Comparison of ENCODE assay signal across 9 mouse cellular contexts in the genomic region with DNA sequence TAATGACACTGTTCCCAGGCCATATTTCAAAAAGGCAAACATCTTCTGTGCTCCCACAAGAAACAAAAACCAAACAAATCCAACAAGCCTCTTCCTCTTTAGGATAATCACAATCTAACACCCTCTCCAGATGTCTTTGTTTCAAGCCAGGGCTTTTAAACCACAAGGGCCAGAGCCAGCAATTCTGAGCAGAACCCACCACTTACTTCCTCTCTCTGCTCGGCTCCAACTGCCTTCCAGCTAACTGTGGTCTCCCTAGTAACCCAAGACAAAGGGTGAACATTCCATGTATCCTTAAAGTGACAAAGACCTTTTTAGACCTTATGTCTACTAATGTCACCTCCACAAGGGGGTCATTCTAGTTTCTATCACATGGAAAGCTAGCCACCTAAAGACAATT. TPM values are rescaled to one million over a fixed set of nuclear protein-coding genes. Genes with fewer than 3 reads are reported as not detected.
DNase-seq lines count a peak whose midpoint lies in the region; ATAC-seq lines count a peak whose summit lies in the region.
"Had no signal": no experiment of that assay in that cellular context is flagged by ENCODE, and none has a peak within 500 bp of the region (broad histone marks: within the 10 kb centered on the region; RNA-seq: fewer than 3 reads in every experiment).

No protein-coding gene starts in this region.

- DNase-seq in liver, embryonic 13.5 days, result no peak
- no peak for DNase-seq in liver, embryonic 11.5 days (ENCODE audit: low spot score)
- no peak for DNase-seq in embryonic facial prominence, embryonic 10.5 days (ENCODE audit: low spot score)
- peak; percentile 47 to 52 for DNase-seq in heart, postnatal 14 days
- DNase-seq in frontal cortex, postnatal 25 days (ENCODE audit: low spot score in 2 of 2), result no peak
- DNase-seq in adrenal gland, postnatal 10 days, result no peak
- DNase-seq in frontal cortex, postnatal 10 days (ENCODE audit: low spot score in 2 of 2), result no peak

- no peak for ATAC-seq in liver, embryonic 13.5 days (ENCODE audit: low read depth)
- ATAC-seq in liver, embryonic 11.5 days (replicated peaks; ENCODE audit: low FRiP score), result no peak
- ATAC-seq in megakaryocyte-erythroid progenitor cell, adult 5-6 weeks (replicated peaks; ENCODE audit: low FRiP score, low TSS enrichment, poor library complexity, severe bottlenecking), result peak; percentile 73

- H3K4me1 ChIP-seq in liver, embryonic 13.5 days (replicated peaks), result peaks cover 51% of the 10 kb centered on the region
- H3K4me1 ChIP-seq in liver, embryonic 11.5 days (replicated peaks; ENCODE audit: control insufficient read depth, insufficient read depth, low read length), result peaks cover 5% of the 10 kb centered on the region
- peaks cover 11% of the 10 kb centered on the region; the same call in 1 of the 2 replicates for H3K4me1 ChIP-seq in embryonic facial prominence, embryonic 10.5 days

- WGBS in liver, embryonic 13.5 days (ENCODE audit: insufficient replicate concordance), result 11% methylated on average over 1 of the region's 1 CpGs
- WGBS in liver, embryonic 11.5 days, result 8% methylated on average over 1 of the region's 1 CpGs
- WGBS in embryonic facial prominence, embryonic 10.5 days, result 6% methylated on average over 1 of the region's 1 CpGs

- H3K4me2 ChIP-seq in liver, embryonic 13.5 days, result no peak overlapping the region
- no peak overlapping the region for H3K4me2 ChIP-seq in liver, embryonic 11.5 days

- no peak overlapping the region for H3K9ac ChIP-seq in liver, embryonic 13.5 days
- no peak overlapping the region for H3K9ac ChIP-seq in liver, embryonic 11.5 days (ENCODE audit: low read depth, low read length)

- H3K4me3 ChIP-seq in liver, embryonic 13.5 days (replicated peaks), result no peak overlapping the region
- no peak overlapping the region for H3K4me3 ChIP-seq in liver, embryonic 11.5 days (ENCODE audit: low read depth, low read length)
- 0 out of 2 replicates have a peak overlapping the region, but pooled peaks have one; percentile 30 for H3K4me3 ChIP-seq in embryonic facial prominence, embryonic 10.5 days

- intact Hi-C loops in heart, postnatal 14 days (cut with DNase I), result no loop called here

- H3K27ac ChIP-seq in liver, embryonic 13.5 days, result peak overlapping the region; percentile 21
- no peak overlapping the region for H3K27ac ChIP-seq in liver, embryonic 11.5 days (ENCODE audit: low read depth, low read length)
- peak overlapping the region; percentile 16 for H3K27ac ChIP-seq in embryonic facial prominence, embryonic 10.5 days (replicated peaks)

- H3K27me3 ChIP-seq in liver, embryonic 13.5 days, result no peaks in the 10 kb centered on the region
- H3K27me3 ChIP-seq in liver, embryonic 11.5 days (replicated peaks; ENCODE audit: control insufficient read depth, insufficient read depth, low read length), result no peaks in the 10 kb centered on the region
- H3K27me3 ChIP-seq in embryonic facial prominence, embryonic 10.5 days (replicated peaks; ENCODE audit: low read depth, poor library complexity, severe bottlenecking), result no peaks in the 10 kb centered on the region

- H3K9me3 ChIP-seq in liver, embryonic 13.5 days (replicated peaks), result no peaks in the 10 kb centered on the region
- H3K9me3 ChIP-seq in liver, embryonic 11.5 days (ENCODE audit: control insufficient read depth, low read length), result no peaks in the 10 kb centered on the region
- no peaks in the 10 kb centered on the region for H3K9me3 ChIP-seq in embryonic facial prominence, embryonic 10.5 days

- H3K36me3 ChIP-seq in liver, embryonic 13.5 days, result peaks cover 40% of the 10 kb centered on the region
- peaks cover 16% of the 10 kb centered on the region for H3K36me3 ChIP-seq in liver, embryonic 11.5 days (ENCODE audit: control insufficient read depth, insufficient read depth, low read length)
- H3K36me3 ChIP-seq in embryonic facial prominence, embryonic 10.5 days (replicated peaks), result peaks cover 39% of the 10 kb centered on the region

RNA-seq across cellular contexts. Expression of a gene that starts 17.2 kb away (rescaled TPM):
- polyA plus RNA-seq in liver, embryonic 13.5 days (2015; fragmentation: Nextera tagmentation; extraction: Ambion mirVana), result 10.1 and 12.7 TPM in 2 replicates
- polyA plus RNA-seq in liver, embryonic 11.5 days (2014; fragmentation: Nextera tagmentation; extraction: Ambion mirVana), result 28.7 and 29.8 TPM in 2 replicates
- 33.1 and 34.3 TPM in 2 replicates for polyA plus RNA-seq in embryonic facial prominence, embryonic 10.5 days (2016; fragmentation: Nextera tagmentation; extraction: Ambion mirVana)
- 10 to 100 TPM; 39.0 to 39.7 TPM for total RNA-seq in heart, postnatal 14 days (2021)
- 52.3 and 60.6 TPM in 2 replicates for total RNA-seq in megakaryocyte-erythroid progenitor cell, adult 5-6 weeks (2014; fragmentation: Nextera tagmentation)
- total RNA-seq in megakaryocyte-erythroid progenitor cell, adult 5-6 weeks (2017), result 43.0 and 54.0 TPM in 2 replicates
- total RNA-seq in adrenal gland, postnatal 10 days (2021), result 10 to 100 TPM; 41.1 to 55.9 TPM

RNA-seq across cellular contexts. Expression of a gene that starts 17.3 kb away (rescaled TPM):
- 116 and 126 TPM in 2 replicates for polyA plus RNA-seq in liver, embryonic 13.5 days (2015; fragmentation: Nextera tagmentation; extraction: Ambion mirVana)
- polyA plus RNA-seq in liver, embryonic 11.5 days (2014; fragmentation: Nextera tagmentation; extraction: Ambion mirVana), result 95.7 and 102 TPM in 2 replicates
- 46.7 and 51.7 TPM in 2 replicates for polyA plus RNA-seq in embryonic facial prominence, embryonic 10.5 days (2016; fragmentation: Nextera tagmentation; extraction: Ambion mirVana)
- 10 to 100 TPM; 64.7 to 69.6 TPM for total RNA-seq in heart, postnatal 14 days (2021)
- 88.4 and 102 TPM in 2 replicates for total RNA-seq in megakaryocyte-erythroid progenitor cell, adult 5-6 weeks (2014; fragmentation: Nextera tagmentation)
- 124 and 144 TPM in 2 replicates for total RNA-seq in megakaryocyte-erythroid progenitor cell, adult 5-6 weeks (2017)
- 10 to 100 TPM; 61.8 to 71.6 TPM for total RNA-seq in adrenal gland, postnatal 10 days (2021)

RNA-seq across cellular contexts. Expression of a gene that starts 32.4 kb away (rescaled TPM):
- polyA plus RNA-seq in liver, embryonic 13.5 days (2015; fragmentation: Nextera tagmentation; extraction: Ambion mirVana), result 4.8 and 5.5 TPM in 2 replicates
- 4.3 and 4.7 TPM in 2 replicates for polyA plus RNA-seq in liver, embryonic 11.5 days (2014; fragmentation: Nextera tagmentation; extraction: Ambion mirVana)
- 0.38 and 0.66 TPM in 2 replicates for polyA plus RNA-seq in embryonic facial prominence, embryonic 10.5 days (2016; fragmentation: Nextera tagmentation; extraction: Ambion mirVana)
- under 1 TPM; 0.34 to 0.57 TPM for total RNA-seq in heart, postnatal 14 days (2021)
- 15.2 and 16.4 TPM in 2 replicates for total RNA-seq in megakaryocyte-erythroid progenitor cell, adult 5-6 weeks (2014; fragmentation: Nextera tagmentation)
- total RNA-seq in megakaryocyte-erythroid progenitor cell, adult 5-6 weeks (2017), result 2.8 and 5.0 TPM in 2 replicates
- 1 to 10 TPM; 1.6 to 2.2 TPM for total RNA-seq in adrenal gland, postnatal 10 days (2021)

RNA-seq across cellular contexts. Expression of a gene that starts 50.1 kb away (rescaled TPM):
- polyA plus RNA-seq in liver, embryonic 13.5 days (2015; fragmentation: Nextera tagmentation; extraction: Ambion mirVana), result not detected in 2 replicates
- 0.15 and 0.29 TPM in 2 replicates for polyA plus RNA-seq in liver, embryonic 11.5 days (2014; fragmentation: Nextera tagmentation; extraction: Ambion mirVana)
- polyA plus RNA-seq in embryonic facial prominence, embryonic 10.5 days (2016; fragmentation: Nextera tagmentation; extraction: Ambion mirVana), result 0.11 and 0.18 TPM in 2 replicates
- total RNA-seq in heart, postnatal 14 days (2021), result under 1 TPM in 1 of 2 experiments, not detected in 1; 0.12 TPM
- total RNA-seq in megakaryocyte-erythroid progenitor cell, adult 5-6 weeks (2014; fragmentation: Nextera tagmentation), result not detected in 2 replicates
- total RNA-seq in megakaryocyte-erythroid progenitor cell, adult 5-6 weeks (2017), result 0.15 TPM in 1 of 2 replicates, not detected in the other
- total RNA-seq in adrenal gland, postnatal 10 days (2021), result under 1 TPM; 0.33 to 0.39 TPM
- total RNA-seq: liver, adult 2 months had no signal
- polyA plus RNA-seq: liver, adult 2 months had no signal

Comparison
In these comparisons a context has a peak if more than half of its experiments do, and no peak if none do; other contexts are left out.
1. DNase-seq: peak in heart, postnatal 14 days (2 of 2); none in liver, embryonic 13.5 days (single experiment), liver, embryonic 11.5 days (single experiment), embryonic facial prominence, embryonic 10.5 days (single experiment), frontal cortex, postnatal 25 days (0 of 2), adrenal gland, postnatal 10 days (single experiment) and frontal cortex, postnatal 10 days (0 of 2).